Mouse (Mus musculus) erythroblast, embryonic 14.5 days (primary cell): ENCODE results near the gene Stox1.

Experiments
- GATA1 ChIP-seq: IDR thresholded peaks from 2 replicates; pipeline ENCODE4 v1.6.1; 2012; ENCODE audit warnings: low read length, inconsistent platforms, mixed read lengths
- TAL1 ChIP-seq: IDR thresholded peaks from 3 replicates; pipeline ENCODE4 v1.6.1; 2012; ENCODE audit warnings: low read length, inconsistent platforms, mixed read lengths

- TF ChIP-seq GATA1 (no peak), TAL1 (no peak)
These were observed 74.0 kb downstream of the Stox1 start for GRCm38 (mm10) chr10:62651961-62652360.
